Mouse (Mus musculus): ENCODE measurements at regions not wholly inside any gene's neighbourhood (a gene's known extent, or its start where the extent isn't known, plus 50 kb on each side); places are given as distances from the start of the nearest gene placed in this dataset.

GRCm38 (mm10) chr6:22716864-22717557 lies 158.3 kb upstream of the Ptprz1 start:
- Histone ChIP-seq H3K4me1 (ENCODE audit: control insufficient read depth, insufficient read depth, low read length) (no peaks in the 10 kb centered on the region), H3K36me3 (ENCODE audit: control insufficient read depth, insufficient read depth, low read length) (no peaks in the 10 kb centered on the region), H3K4me3 (no peak overlapping the region), H3K79me2 (replicated peaks; ENCODE audit: control insufficient read depth, insufficient read depth, low read length) (no peaks in the 10 kb centered on the region), H3K9ac (ENCODE audit: low read depth, low read length) (no peak overlapping the region), H3K27ac (no peak overlapping the region), H3K27me3 (ENCODE audit: control insufficient read depth, insufficient read depth, low read length) (no peaks in the 10 kb centered on the region)
- TF ChIP-seq CTCF (IDR thresholded peaks at IDR 0.05) = no peak
- TF ChIP-seq EP300 (IDR thresholded peaks at IDR 0.05; ENCODE audit: insufficient read depth, low read depth, low read length) = no peak
- no peak for TF ChIP-seq POLR2A (IDR thresholded peaks at IDR 0.05; ENCODE audit: insufficient read depth, low read depth, low read length)
- intact Hi-C loops (cut with DNase I) = no loop called here
- no peak for DNase-seq
- 69% methylated on average over 4 of the region's 4 CpGs for WGBS

GRCm38 (mm10) chr6:22716144-22716856 lies 159.0 kb upstream of the Ptprz1 start:
- H3K4me3 ChIP-seq = no peak overlapping the region
- H3K27ac ChIP-seq = no peak overlapping the region
- no peaks in the 10 kb centered on the region for H3K4me1 ChIP-seq (ENCODE audit: control insufficient read depth, insufficient read depth, low read length)
- TF ChIP-seq CTCF (IDR thresholded peaks at IDR 0.05) = no peak
- no peak for TF ChIP-seq POLR2A (IDR thresholded peaks at IDR 0.05; ENCODE audit: insufficient read depth, low read depth, low read length)
- TF ChIP-seq EP300 (IDR thresholded peaks at IDR 0.05; ENCODE audit: insufficient read depth, low read depth, low read length) = no peak
- 65% methylated on average over 7 of the region's 7 CpGs for WGBS
- intact Hi-C loops (cut with DNase I) = no loop called here
- no peaks in the 10 kb centered on the region for H3K27me3 ChIP-seq (ENCODE audit: control insufficient read depth, insufficient read depth, low read length)
- no peaks in the 10 kb centered on the region for H3K36me3 ChIP-seq (ENCODE audit: control insufficient read depth, insufficient read depth, low read length)
- no peaks in the 10 kb centered on the region for H3K79me2 ChIP-seq (replicated peaks; ENCODE audit: control insufficient read depth, insufficient read depth, low read length)
- DNase-seq = no peak
- H3K9ac ChIP-seq (ENCODE audit: low read depth, low read length) = no peak overlapping the region

- Histone ChIP-seq H3K9ac (ENCODE audit: low read depth, low read length) (no peak overlapping the region), H3K27me3 (ENCODE audit: control insufficient read depth, insufficient read depth, low read length) (no peaks in the 10 kb centered on the region), H3K36me3 (ENCODE audit: control insufficient read depth, insufficient read depth, low read length) (no peaks in the 10 kb centered on the region), H3K79me2 (replicated peaks; ENCODE audit: control insufficient read depth, insufficient read depth, low read length) (no peaks in the 10 kb centered on the region), H3K4me3 (no peak overlapping the region), H3K27ac (no peak overlapping the region), H3K4me1 (ENCODE audit: control insufficient read depth, insufficient read depth, low read length) (no peaks in the 10 kb centered on the region)
- no peak for DNase-seq
- intact Hi-C loops (cut with DNase I) = no loop called here
- TF ChIP-seq POLR2A (IDR thresholded peaks at IDR 0.05; ENCODE audit: insufficient read depth, low read depth, low read length) (no peak), CTCF (IDR thresholded peaks at IDR 0.05) (no peak), EP300 (IDR thresholded peaks at IDR 0.05; ENCODE audit: insufficient read depth, low read depth, low read length) (no peak)
Measured at GRCm38 (mm10) chr6:22698187-22698586, 177.1 kb upstream of the Ptprz1 start.

GRCm38 (mm10) chr6:22688678-22689126 lies 186.6 kb upstream of the Ptprz1 start:
- Histone ChIP-seq H3K36me3 (ENCODE audit: control insufficient read depth, insufficient read depth, low read length) (no peaks in the 10 kb centered on the region), H3K79me2 (replicated peaks; ENCODE audit: control insufficient read depth, insufficient read depth, low read length) (no peaks in the 10 kb centered on the region), H3K4me1 (ENCODE audit: control insufficient read depth, insufficient read depth, low read length) (no peaks in the 10 kb centered on the region), H3K9ac (ENCODE audit: low read depth, low read length) (no peak overlapping the region), H3K4me3 (no peak overlapping the region), H3K27ac (no peak overlapping the region), H3K27me3 (ENCODE audit: control insufficient read depth, insufficient read depth, low read length) (no peaks in the 10 kb centered on the region)
- no peak for TF ChIP-seq CTCF (IDR thresholded peaks at IDR 0.05)
- no peak for TF ChIP-seq POLR2A (IDR thresholded peaks at IDR 0.05; ENCODE audit: insufficient read depth, low read depth, low read length)
- TF ChIP-seq EP300 (IDR thresholded peaks at IDR 0.05; ENCODE audit: insufficient read depth, low read depth, low read length) = no peak
- no peak for DNase-seq
- 34% methylated on average over 7 of the region's 7 CpGs for WGBS
- intact Hi-C loops (cut with DNase I) = no loop called here

GRCm38 (mm10) chr6:22674586-22674929 lies 200.7 kb upstream of the Ptprz1 start:
- DNase-seq = no peak
- intact Hi-C loops (cut with DNase I) = no loop called here
- no peak overlapping the region for H3K9ac ChIP-seq (ENCODE audit: low read depth, low read length)
- no peaks in the 10 kb centered on the region for H3K79me2 ChIP-seq (replicated peaks; ENCODE audit: control insufficient read depth, insufficient read depth, low read length)
- no peaks in the 10 kb centered on the region for H3K4me1 ChIP-seq (ENCODE audit: control insufficient read depth, insufficient read depth, low read length)
- H3K4me3 ChIP-seq = no peak overlapping the region
- H3K27me3 ChIP-seq (ENCODE audit: control insufficient read depth, insufficient read depth, low read length) = no peaks in the 10 kb centered on the region
- TF ChIP-seq POLR2A (IDR thresholded peaks at IDR 0.05; ENCODE audit: insufficient read depth, low read depth, low read length) (no peak), CTCF (IDR thresholded peaks at IDR 0.05) (no peak), EP300 (IDR thresholded peaks at IDR 0.05; ENCODE audit: insufficient read depth, low read depth, low read length) (no peak)
- H3K36me3 ChIP-seq (ENCODE audit: control insufficient read depth, insufficient read depth, low read length) = no peaks in the 10 kb centered on the region
- 64% methylated on average over 1 of the region's 1 CpGs for WGBS
- no peak overlapping the region for H3K27ac ChIP-seq

- Histone ChIP-seq H3K27ac (no peak overlapping the region), H3K4me1 (ENCODE audit: control insufficient read depth, insufficient read depth, low read length) (no peaks in the 10 kb centered on the region), H3K36me3 (ENCODE audit: control insufficient read depth, insufficient read depth, low read length) (no peaks in the 10 kb centered on the region), H3K79me2 (replicated peaks; ENCODE audit: control insufficient read depth, insufficient read depth, low read length) (no peaks in the 10 kb centered on the region), H3K4me3 (no peak overlapping the region), H3K27me3 (ENCODE audit: control insufficient read depth, insufficient read depth, low read length) (no peaks in the 10 kb centered on the region), H3K9ac (ENCODE audit: low read depth, low read length) (no peak overlapping the region)
- no peak for DNase-seq
- TF ChIP-seq CTCF (IDR thresholded peaks at IDR 0.05) (no peak), POLR2A (IDR thresholded peaks at IDR 0.05; ENCODE audit: insufficient read depth, low read depth, low read length) (no peak), EP300 (IDR thresholded peaks at IDR 0.05; ENCODE audit: insufficient read depth, low read depth, low read length) (no peak)
- 87% methylated on average over 2 of the region's 2 CpGs for WGBS
- intact Hi-C loops (cut with DNase I) = no loop called here
Measured at GRCm38 (mm10) chr6:22673919-22674585, 201.2 kb upstream of the Ptprz1 start.

All from heart, adult 2 months (tissue).